Mouse (Mus musculus) right cerebral cortex, postnatal 10 days (tissue): ENCODE data around the gene Satb2.
"Not testable (repeated sequence)": the region's sequence is repeated elsewhere in the genome, so short reads cannot be mapped to it uniquely, and the experiment has no call there.

Source experiments
- DNase-seq, 2 experiments: peaks; one replicate each; pipeline ENCODE4 v3.0.0; 2021; ENCODE audit warnings: low spot score in 2 of 2

Satb2 gene

GRCm38 (mm10) chr1:56833984-56834900 is 144.2 kb downstream of the Satb2 start:
- DNase-seq, result no peak

GRCm38 (mm10) chr1:56833307-56833706 is 145.1 kb downstream of the Satb2 start:
- no peak for DNase-seq

- no peak for DNase-seq
These were observed 145.7 kb downstream of the Satb2 start for GRCm38 (mm10) chr1:56832738-56833137.

GRCm38 (mm10) chr1:56822735-56823134 is 155.7 kb downstream of the Satb2 start:
- DNase-seq, result no peak

- DNase-seq, result no peak
These were observed 156.4 kb downstream of the Satb2 start for GRCm38 (mm10) chr1:56822025-56822424.

GRCm38 (mm10) chr1:56813506-56813905 is 164.9 kb downstream of the Satb2 start:
- DNase-seq, result no peak

GRCm38 (mm10) chr1:56812961-56813360 is 165.5 kb downstream of the Satb2 start:
- DNase-seq, result no peak

GRCm38 (mm10) chr1:56811486-56811885 is 167.0 kb downstream of the Satb2 start:
- DNase-seq, result no peak

GRCm38 (mm10) chr1:56806006-56806405 is 172.4 kb downstream of the Satb2 start:
- DNase-seq, result no peak

- no peak for DNase-seq
These were observed 177.8 kb downstream of the Satb2 start for GRCm38 (mm10) chr1:56800611-56801010.

GRCm38 (mm10) chr1:56795016-56795608 is 183.3 kb downstream of the Satb2 start:
- DNase-seq, result no peak

GRCm38 (mm10) chr1:56789641-56790040 is 188.8 kb downstream of the Satb2 start:
- no peak for DNase-seq

GRCm38 (mm10) chr1:56782139-56782538 is 196.3 kb downstream of the Satb2 start:
- DNase-seq, result not testable (repeated sequence)

GRCm38 (mm10) chr1:56764205-56764604 is 214.2 kb downstream of the Satb2 start:
- DNase-seq, result no peak

GRCm38 (mm10) chr1:56761512-56761911 is 216.9 kb downstream of the Satb2 start:
- DNase-seq, result no peak

GRCm38 (mm10) chr1:56753283-56753682 is 225.2 kb downstream of the Satb2 start:
- no peak for DNase-seq

GRCm38 (mm10) chr1:56750693-56751092 is 227.8 kb downstream of the Satb2 start:
- DNase-seq, result no peak

GRCm38 (mm10) chr1:56749629-56750311 is 228.7 kb downstream of the Satb2 start:
- no peak for DNase-seq

GRCm38 (mm10) chr1:56748876-56749493 is 229.5 kb downstream of the Satb2 start:
- DNase-seq, result no peak
